ENCODE assay signal across 19 mouse cellular contexts in genomic region chr6:134760926-134761544, GRCm38 (mm10). TPM values are rescaled to one million over a fixed set of nuclear protein-coding genes. Genes with fewer than 3 reads are reported as not detected.
A peak's percentile ranks its signal among the peaks of the same experiment; 100 is the strongest.
DNase-seq lines count a peak whose midpoint lies in the region; ATAC-seq and TF ChIP-seq lines count a peak whose summit lies in the region.
"Had no signal": no experiment of that assay in that cellular context is flagged by ENCODE, and none has a peak within 500 bp of the region (broad histone marks: within the 10 kb centered on the region; RNA-seq: fewer than 3 reads in every experiment).

No protein-coding gene starts in this region.

- no peak overlapping the region for H3K4me2 ChIP-seq in midbrain, embryonic 13.5 days (replicated peaks)
- H3K4me2 ChIP-seq in forebrain, embryonic 12.5 days = peak overlapping the region; percentile 10; the same call in 1 of the 2 replicates
- H3K4me2 ChIP-seq in intestine, postnatal 0 days (replicated peaks; ENCODE audit: low read depth) = no peak overlapping the region
- H3K4me2 ChIP-seq: embryonic facial prominence, embryonic 12.5 days; limb, embryonic 12.5 days; liver, embryonic 13.5 days; neural tube, embryonic 15.5 days had no signal

- no peak overlapping the region for H3K4me3 ChIP-seq in midbrain, embryonic 13.5 days (replicated peaks)
- H3K4me3 ChIP-seq in midbrain, embryonic 10.5 days = no peak overlapping the region
- H3K4me3 ChIP-seq in forebrain, embryonic 12.5 days (replicated peaks) = no peak overlapping the region
- no peak overlapping the region for H3K4me3 ChIP-seq in intestine, postnatal 0 days (ENCODE audit: low read depth, low read length)
- no peak overlapping the region for H3K4me3 ChIP-seq in lung, adult 2 months (replicated peaks; ENCODE audit: extremely low read depth, low read depth, low read length)
- H3K4me3 ChIP-seq: embryonic facial prominence, embryonic 12.5 days; gastrocnemius, adult 2 months; limb, embryonic 12.5 days; liver, embryonic 13.5 days; myocyte; neural tube, embryonic 15.5 days had no signal

- no peaks in the 10 kb centered on the region for H3K27me3 ChIP-seq in midbrain, embryonic 13.5 days
- no peaks in the 10 kb centered on the region for H3K27me3 ChIP-seq in midbrain, embryonic 10.5 days (ENCODE audit: low read depth, poor library complexity, severe bottlenecking)
- no peaks in the 10 kb centered on the region for H3K27me3 ChIP-seq in forebrain, embryonic 12.5 days
- no peaks in the 10 kb centered on the region for H3K27me3 ChIP-seq in intestine, postnatal 0 days (replicated peaks; ENCODE audit: control insufficient read depth, insufficient read depth, low read length)
- H3K27me3 ChIP-seq: embryonic facial prominence, embryonic 12.5 days; limb, embryonic 12.5 days; liver, embryonic 13.5 days; neural tube, embryonic 15.5 days had no signal

- no peak overlapping the region for H3K9ac ChIP-seq in midbrain, embryonic 13.5 days (replicated peaks)
- no peak overlapping the region for H3K9ac ChIP-seq in forebrain, embryonic 12.5 days
- H3K9ac ChIP-seq in intestine, postnatal 0 days (ENCODE audit: low read depth, low read length) = no peak overlapping the region
- H3K9ac ChIP-seq: embryonic facial prominence, embryonic 12.5 days; limb, embryonic 12.5 days; liver, embryonic 13.5 days; neural tube, embryonic 15.5 days had no signal

- no peaks in the 10 kb centered on the region for H3K9me3 ChIP-seq in midbrain, embryonic 13.5 days
- no peaks in the 10 kb centered on the region for H3K9me3 ChIP-seq in midbrain, embryonic 10.5 days (replicated peaks)
- no peaks in the 10 kb centered on the region for H3K9me3 ChIP-seq in forebrain, embryonic 12.5 days
- no peaks in the 10 kb centered on the region for H3K9me3 ChIP-seq in intestine, postnatal 0 days (ENCODE audit: control insufficient read depth)
- H3K9me3 ChIP-seq: embryonic facial prominence, embryonic 12.5 days; limb, embryonic 12.5 days; liver, embryonic 13.5 days; neural tube, embryonic 15.5 days had no signal

- DNase-seq in frontal cortex, postnatal 14 days (ENCODE audit: low spot score in 2 of 2) = no peak
- no peak for DNase-seq in midbrain, embryonic 10.5 days (ENCODE audit: low spot score)
- peak; percentile 49 for DNase-seq in telencephalon, adult 2 months (ENCODE audit: low read depth, low spot score)
- DNase-seq in lung, adult 2 months = no peak
- DNase-seq: adrenal gland, postnatal 10 days; cerebellum, adult 9-10 months; gastrocnemius, adult 2 months; kidney, adult 2 months; kidney, postnatal 25 days; liver, embryonic 13.5 days; right cerebral cortex, postnatal 4 days had no signal

- H3K27ac ChIP-seq in midbrain, embryonic 13.5 days = peak overlapping the region; percentile 25; the same call in 1 of the 2 replicates
- H3K27ac ChIP-seq in midbrain, embryonic 10.5 days (replicated peaks) = no peak overlapping the region
- H3K27ac ChIP-seq in forebrain, embryonic 12.5 days = peak overlapping the region; percentile 73
- H3K27ac ChIP-seq in intestine, postnatal 0 days (ENCODE audit: low read depth, low read length) = no peak overlapping the region
- H3K27ac ChIP-seq: embryonic facial prominence, embryonic 12.5 days; gastrocnemius, adult 2 months; limb, embryonic 12.5 days; liver, embryonic 13.5 days; neural tube, embryonic 15.5 days had no signal

- 0 out of 2 replicates have a peak, but pooled peaks cover 10% of the 10 kb centered on the region for H3K4me1 ChIP-seq in midbrain, embryonic 13.5 days (replicated peaks)
- H3K4me1 ChIP-seq in midbrain, embryonic 10.5 days = peaks cover 14% of the 10 kb centered on the region
- H3K4me1 ChIP-seq in forebrain, embryonic 12.5 days = peaks cover 22% of the 10 kb centered on the region
- H3K4me1 ChIP-seq in intestine, postnatal 0 days (replicated peaks; ENCODE audit: control insufficient read depth, insufficient read depth, low read length) = no peaks in the 10 kb centered on the region
- H3K4me1 ChIP-seq in lung, adult 2 months (ENCODE audit: control insufficient read depth, insufficient read depth, low read length) = peaks cover 18% of the 10 kb centered on the region
- H3K4me1 ChIP-seq: neural tube, embryonic 15.5 days had no signal

- H3K36me3 ChIP-seq in midbrain, embryonic 13.5 days = peaks cover 5% of the 10 kb centered on the region; the same call in 1 of the 2 replicates
- peaks cover 23% of the 10 kb centered on the region for H3K36me3 ChIP-seq in midbrain, embryonic 10.5 days
- peaks cover 10% of the 10 kb centered on the region for H3K36me3 ChIP-seq in forebrain, embryonic 12.5 days (replicated peaks)
- peaks cover 12% of the 10 kb centered on the region for H3K36me3 ChIP-seq in intestine, postnatal 0 days (ENCODE audit: control insufficient read depth, insufficient read depth)
- H3K36me3 ChIP-seq: embryonic facial prominence, embryonic 12.5 days; neural tube, embryonic 15.5 days had no signal

- 54% methylated on average over 5 of the region's 5 CpGs for WGBS in midbrain, embryonic 13.5 days
- 82% methylated on average over 5 of the region's 5 CpGs for WGBS in midbrain, embryonic 10.5 days
- 21% methylated on average over 5 of the region's 5 CpGs for WGBS in forebrain, embryonic 12.5 days
- 87% methylated on average over 5 of the region's 5 CpGs for WGBS in intestine, postnatal 0 days
- WGBS in lung, adult 2 months = 70% methylated on average over 5 of the region's 5 CpGs

- no peak for TF ChIP-seq CTCF in intestine, postnatal 0 days (IDR thresholded peaks at IDR 0.05; ENCODE audit: low read depth)
- TF ChIP-seq CTCF in lung, adult 2 months (IDR thresholded peaks at IDR 0.05; ENCODE audit: insufficient read depth, low read length) = no peak

- no peak for TF ChIP-seq POLR2A in lung, adult 2 months (IDR thresholded peaks at IDR 0.05; ENCODE audit: borderline replicate concordance, extremely low read depth, low read depth, low read length)

- peak; percentile 44; the same call in 1 of the 2 replicates for ATAC-seq in frontal cortex, adult (ENCODE audit: low TSS enrichment)
- ATAC-seq in midbrain, embryonic 13.5 days = peak; percentile 71; the same call in 1 of the 2 replicates
- ATAC-seq in forebrain, embryonic 12.5 days (ENCODE audit: low FRiP score) = peak; percentile 83
- no peak for ATAC-seq in intestine, postnatal 0 days

RNA-seq across cellular contexts. Expression of gene Dusp16, which starts 31.4 kb away (rescaled TPM):
- polyA plus RNA-seq in midbrain, embryonic 13.5 days (2015; fragmentation: Nextera tagmentation; extraction: Ambion mirVana) = 7.5 and 7.7 TPM in 2 replicates
- 14.2 and 16.6 TPM in 2 replicates for polyA plus RNA-seq in midbrain, embryonic 10.5 days (2016; fragmentation: Nextera tagmentation; extraction: Ambion mirVana)
- 20.4 and 22.0 TPM in 2 replicates for polyA plus RNA-seq in forebrain, embryonic 12.5 days (2016; fragmentation: Nextera tagmentation; extraction: Ambion mirVana)
- polyA plus RNA-seq in intestine, postnatal 0 days (2015; fragmentation: Nextera tagmentation; extraction: Ambion mirVana) = 6.7 and 8.4 TPM in 2 replicates
- polyA plus RNA-seq in lung, adult 2 months (2012; rRNA removed) = 19.5 and 21.1 TPM in 2 replicates

Comparison
In these comparisons a context has a peak if more than half of its experiments do, and no peak if none do; other contexts are left out.
1. H3K27ac ChIP-seq: peak in midbrain, embryonic 13.5 days (single experiment) and forebrain, embryonic 12.5 days (single experiment); none in midbrain, embryonic 10.5 days (single experiment) and intestine, postnatal 0 days (single experiment).